Mouse (Mus musculus): Measurements from ENCODE around the gene Clk2.

The Clk2 gene

DNA sequence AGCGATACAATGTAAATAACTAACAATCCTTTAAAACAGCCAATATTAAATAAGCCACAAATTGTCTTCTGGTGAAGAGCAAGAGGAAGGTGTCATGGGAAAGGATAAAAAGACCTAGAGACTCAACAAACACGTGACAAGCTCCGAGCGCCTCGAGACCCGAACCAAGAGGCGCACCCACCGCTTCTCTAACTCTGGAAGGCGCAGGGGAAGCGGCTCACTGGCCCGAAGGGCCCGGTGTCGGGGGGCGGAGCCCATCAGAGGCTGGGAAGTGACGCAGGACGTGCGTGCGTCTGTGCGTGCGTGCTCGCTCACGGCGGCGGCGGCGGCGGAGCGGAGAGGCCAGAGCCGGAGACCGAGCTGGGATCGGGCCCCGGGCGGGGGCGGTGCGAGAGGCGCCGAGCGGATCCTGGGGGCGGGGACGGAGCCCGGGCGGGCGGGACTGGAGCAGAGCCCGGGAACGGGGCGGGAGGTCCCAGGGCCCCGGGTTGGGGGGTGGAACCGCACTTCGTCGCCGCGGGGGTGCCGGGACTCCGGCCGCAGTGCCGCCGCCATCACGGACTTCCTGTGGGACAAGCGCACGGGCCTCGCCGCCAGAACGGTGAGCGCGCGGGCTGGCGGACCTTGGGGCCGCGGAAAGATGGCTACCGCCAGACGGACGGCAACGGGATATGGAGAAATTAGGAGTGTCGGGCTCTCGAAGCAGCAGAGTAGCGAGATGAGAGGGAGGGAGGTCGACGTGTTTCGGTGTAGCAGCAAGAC is at the start of gene Clk2:
Clk2 (plus strand) TSS at position 290 of the 762 bp plus-strand sequence.
- DNase-seq (ENCODE audit: extremely low spot score, low read depth, low spot score), result no peak

DNA sequence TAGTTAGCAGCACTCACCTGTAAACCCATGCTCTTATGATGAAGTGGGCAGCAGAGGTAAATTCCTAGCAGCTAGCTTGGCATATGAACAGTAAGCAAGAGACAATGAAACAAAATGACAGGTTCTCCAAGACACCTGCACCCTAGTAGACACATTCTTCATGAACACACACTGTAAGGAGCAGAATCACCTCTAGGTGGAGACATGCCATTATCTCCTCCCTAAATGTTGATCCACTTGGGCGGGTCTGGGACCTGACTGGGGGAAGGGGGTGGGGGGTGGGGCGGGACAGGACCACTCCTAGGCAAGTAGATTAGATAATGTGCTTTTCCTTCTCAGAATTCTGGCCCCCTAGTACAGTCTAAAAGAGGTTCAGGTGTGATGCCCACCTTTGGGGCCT is 49.1 kb upstream of the Clk2 start:
- DNase-seq (ENCODE audit: extremely low spot score, low read depth, low spot score), result no peak

DNA sequence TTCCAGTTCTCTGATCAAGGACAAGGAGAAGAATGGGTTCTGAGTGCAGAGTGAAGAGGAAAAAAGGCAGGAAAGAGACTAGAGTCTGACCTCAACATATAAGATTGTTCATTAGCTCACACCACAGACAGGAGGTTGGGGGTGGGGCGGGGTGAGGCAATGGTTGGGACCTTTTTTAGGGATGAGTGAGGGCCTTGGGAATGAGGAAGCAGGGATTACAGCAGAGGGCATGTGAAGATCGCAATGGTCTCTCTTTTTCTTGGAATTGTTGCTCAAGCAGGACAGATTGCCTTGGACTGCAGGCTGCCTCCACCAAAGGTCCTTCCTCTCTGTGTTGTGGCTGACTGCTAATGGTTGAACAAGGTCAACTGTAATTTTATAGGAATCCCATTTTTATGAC is 41.3 kb upstream of the Clk2 start:
- DNase-seq (ENCODE audit: extremely low spot score, low read depth, low spot score), result no peak

DNA sequence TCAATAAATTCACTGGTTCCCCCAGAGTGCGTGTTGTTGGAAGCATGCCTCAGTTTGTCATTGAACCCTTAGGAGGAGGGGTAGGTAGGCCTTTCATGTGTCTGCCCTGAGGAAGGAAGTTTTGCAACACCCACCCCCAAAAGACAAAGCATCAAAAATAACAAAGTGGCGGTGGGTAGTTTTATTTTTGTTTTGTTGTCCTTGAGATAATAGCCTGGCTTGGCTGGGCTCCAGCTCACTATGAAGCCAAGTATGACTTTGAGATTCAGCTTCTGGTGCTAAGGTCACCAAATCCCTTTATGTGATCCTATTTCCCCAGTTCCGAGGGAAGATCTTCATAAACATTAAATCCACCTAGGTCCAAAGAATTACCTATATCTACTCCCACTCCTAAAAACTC is 40.4 kb upstream of the Clk2 start:
- DNase-seq (ENCODE audit: extremely low spot score, low read depth, low spot score), result no peak

DNA sequence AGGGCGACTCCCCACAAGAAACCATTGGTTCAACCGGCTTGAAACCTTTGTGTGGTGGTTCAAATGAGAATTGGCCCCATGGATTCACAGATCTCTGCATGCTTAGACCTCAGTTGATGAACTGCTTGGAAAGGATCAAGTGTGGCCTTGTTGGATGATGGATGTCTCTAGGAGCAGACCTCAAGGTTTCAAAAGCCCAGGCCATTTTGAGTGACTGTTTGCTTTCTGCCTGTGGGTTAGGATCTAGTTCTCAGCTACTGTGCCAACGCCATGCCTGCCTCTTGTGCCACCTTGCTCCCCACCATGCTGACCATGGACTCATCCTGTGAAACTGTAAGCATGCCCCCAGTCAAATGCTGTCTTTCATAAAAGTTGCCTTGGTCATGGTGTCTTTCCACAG is 38.6 kb upstream of the Clk2 start:
- no peak for DNase-seq (ENCODE audit: extremely low spot score, low read depth, low spot score)

DNA sequence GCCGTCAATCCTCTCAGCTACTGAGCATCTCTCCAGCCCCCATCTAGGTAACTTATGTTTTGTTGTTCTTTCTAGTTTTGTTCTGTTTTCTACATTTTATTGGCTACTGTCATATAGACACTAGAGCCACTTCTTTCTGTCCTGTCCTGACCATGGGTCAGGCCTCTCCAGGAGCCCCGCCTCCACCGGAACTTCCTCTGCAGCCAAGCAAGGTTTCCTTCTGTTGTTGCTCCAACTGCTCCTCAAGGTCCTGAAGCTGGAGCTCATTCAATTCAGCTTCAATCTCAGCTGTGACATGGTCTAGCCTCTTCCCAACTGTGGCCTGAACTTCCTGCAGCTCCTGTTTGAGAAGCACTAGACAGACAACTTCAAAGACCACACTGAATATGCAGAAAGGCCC is 34.7 kb upstream of the Clk2 start:
- DNase-seq (ENCODE audit: extremely low spot score, low read depth, low spot score), result no peak

DNA sequence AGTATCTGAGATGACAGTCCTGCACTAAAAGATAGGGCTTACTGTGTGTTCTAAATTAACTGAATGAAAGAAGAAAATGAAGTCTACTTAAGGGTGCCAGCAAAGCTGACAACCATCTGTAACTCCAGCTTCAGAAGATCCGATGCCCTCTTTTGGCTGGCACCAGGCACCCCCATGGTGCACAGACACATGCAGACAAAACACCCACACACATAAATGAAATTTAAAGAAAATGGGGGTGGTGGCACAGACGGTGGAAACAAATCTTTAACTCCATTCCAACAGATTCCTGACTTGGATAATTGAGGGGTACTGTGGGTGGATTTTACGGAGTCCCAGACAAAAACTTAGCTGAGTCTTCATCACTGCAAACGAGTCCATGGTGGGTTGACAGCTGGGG is 32.8 kb upstream of the Clk2 start:
- DNase-seq (ENCODE audit: extremely low spot score, low read depth, low spot score), result no peak

DNA sequence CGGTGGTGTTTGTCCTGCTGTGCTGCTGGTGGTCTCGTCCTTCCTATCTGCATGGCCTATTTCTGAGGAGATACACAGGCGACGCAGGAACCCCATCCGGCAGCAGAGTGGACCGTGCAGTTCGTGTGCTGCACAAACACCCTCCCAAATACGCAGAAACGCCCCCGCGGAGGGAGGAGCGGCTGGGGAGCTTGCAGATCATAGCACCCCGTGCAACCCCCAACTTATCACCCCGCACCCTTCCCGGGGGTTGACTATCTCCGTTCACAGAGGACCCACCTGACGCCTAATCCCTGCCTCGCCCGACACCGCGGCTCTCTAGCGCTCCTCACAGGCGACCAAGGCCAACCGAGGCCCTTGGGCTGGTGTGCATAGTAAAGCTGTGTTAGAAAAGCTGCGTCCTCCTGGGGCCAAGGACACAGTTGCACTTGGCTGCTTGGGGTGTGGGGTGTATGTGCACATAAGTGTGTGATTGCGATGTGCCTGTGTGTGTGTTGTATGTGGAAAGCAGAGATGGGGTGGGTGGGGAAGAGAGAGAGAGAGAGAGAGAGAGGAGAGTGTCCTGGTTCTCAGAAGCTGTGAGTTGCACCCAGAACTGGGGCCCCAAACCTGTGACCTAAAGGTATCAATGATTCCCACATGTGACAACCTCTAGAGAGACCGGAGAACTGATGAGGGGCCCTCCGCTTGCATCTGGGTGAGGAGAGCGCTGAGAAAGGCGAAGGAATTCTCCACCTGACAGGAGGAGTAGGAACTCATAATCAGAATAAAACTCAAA is 32.1 kb upstream of the Clk2 start:
- DNase-seq (ENCODE audit: extremely low spot score, low read depth, low spot score), result no peak

DNA sequence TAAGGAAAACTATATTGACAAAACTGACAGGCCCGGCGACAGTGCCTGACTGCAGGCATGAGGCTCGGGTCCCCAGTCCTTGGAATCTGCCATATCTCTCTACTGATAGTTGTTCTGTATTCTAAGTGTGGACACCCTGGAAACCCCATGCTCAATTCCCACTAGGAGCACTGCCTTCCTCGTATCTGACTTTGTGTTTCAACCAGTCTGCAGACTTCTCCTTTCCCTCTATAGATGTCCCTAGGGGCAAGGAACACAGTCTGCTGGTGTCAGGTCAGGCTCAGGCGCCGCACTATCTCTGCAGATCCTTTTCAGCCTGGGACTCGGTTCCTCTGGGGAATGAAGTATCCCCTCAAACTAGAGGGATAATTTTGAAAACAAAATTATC is 31.5 kb upstream of the Clk2 start:
- no peak for DNase-seq (ENCODE audit: extremely low spot score, low read depth, low spot score)

DNA sequence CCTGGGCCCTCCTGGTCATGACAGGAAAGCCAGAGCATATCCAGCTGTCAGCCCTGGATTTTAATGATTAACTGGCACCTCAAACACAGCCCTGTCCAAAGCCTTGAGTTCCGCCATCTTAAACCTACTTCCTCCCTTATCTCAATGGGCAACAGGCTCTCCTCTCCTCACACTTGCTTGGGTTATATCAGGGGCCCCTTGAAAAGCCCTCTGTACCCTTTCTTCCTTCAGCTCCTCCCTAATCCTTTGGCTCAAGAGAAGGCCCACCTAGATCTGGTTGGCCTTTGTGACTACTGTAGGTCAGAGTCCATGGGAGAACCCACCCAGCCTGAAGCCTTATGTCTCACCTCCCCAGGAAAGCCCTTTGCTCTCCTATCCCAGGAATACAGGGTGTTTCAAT is 30.8 kb upstream of the Clk2 start:
- no peak for DNase-seq (ENCODE audit: extremely low spot score, low read depth, low spot score)

DNA sequence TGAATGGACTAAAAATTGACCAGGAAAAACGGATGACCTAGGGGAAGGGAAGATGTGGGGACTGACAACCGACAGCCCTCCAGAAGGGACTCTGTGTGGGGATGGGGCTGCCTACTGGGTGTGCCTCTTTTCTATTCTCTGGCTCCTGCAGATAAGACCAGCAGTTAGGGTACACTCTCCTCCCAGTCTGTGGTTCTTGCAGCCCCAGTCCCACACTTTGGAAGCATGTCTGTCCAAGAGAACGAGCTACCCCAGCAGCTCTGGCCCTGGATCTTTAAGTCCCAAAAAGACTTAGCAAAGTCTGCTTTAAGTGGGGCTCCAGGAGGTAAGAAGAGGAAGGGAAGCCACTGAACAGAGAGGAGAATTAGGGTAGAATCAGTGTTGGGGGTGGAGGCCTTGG is 28.6 kb upstream of the Clk2 start, which contains the start of gene Pklr:
Pklr (plus strand) TSS at position 185 of the 400 bp plus-strand sequence.
- DNase-seq (ENCODE audit: extremely low spot score, low read depth, low spot score), result no peak

DNA sequence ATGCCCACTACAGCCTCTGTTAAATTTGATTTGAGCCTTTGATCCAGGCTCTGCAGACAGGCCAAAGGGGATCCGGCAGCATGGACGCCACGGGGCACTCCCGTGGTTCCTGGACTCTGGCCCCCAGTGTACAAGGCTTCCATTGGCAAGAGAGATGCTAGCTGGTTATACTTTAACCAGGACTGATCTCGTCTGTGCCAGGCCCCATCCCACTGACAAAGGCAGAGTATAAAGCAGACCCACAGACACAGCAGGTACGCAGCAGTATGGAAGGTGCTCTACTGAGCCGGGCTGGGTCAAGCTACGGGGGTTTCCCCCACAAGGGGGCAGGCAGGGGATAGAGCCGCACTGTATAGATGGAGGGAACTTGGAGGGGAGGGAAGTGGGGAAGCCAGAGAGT is 28.2 kb upstream of the Clk2 start:
- no peak for DNase-seq (ENCODE audit: extremely low spot score, low read depth, low spot score)

DNA sequence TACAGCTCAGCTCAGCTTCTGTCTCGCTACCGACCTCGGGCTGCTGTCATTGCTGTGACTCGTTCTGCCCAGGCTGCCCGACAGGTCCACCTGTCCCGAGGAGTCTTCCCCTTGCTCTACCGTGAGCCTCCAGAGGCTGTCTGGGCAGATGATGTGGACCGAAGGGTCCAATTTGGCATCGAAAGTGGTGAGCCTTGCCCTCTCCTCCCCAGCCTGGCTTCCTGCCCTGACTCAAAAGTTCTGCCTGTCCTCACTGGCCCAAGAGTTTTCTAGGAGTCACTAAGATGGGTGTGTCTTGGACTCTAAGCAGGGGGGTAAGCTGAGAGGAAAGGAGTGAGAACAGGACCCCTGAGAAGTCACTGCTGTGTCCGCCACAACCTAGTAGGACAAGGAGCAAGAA is 19.8 kb upstream of the Clk2 start:
- DNase-seq (ENCODE audit: extremely low spot score, low read depth, low spot score), result no peak

DNA sequence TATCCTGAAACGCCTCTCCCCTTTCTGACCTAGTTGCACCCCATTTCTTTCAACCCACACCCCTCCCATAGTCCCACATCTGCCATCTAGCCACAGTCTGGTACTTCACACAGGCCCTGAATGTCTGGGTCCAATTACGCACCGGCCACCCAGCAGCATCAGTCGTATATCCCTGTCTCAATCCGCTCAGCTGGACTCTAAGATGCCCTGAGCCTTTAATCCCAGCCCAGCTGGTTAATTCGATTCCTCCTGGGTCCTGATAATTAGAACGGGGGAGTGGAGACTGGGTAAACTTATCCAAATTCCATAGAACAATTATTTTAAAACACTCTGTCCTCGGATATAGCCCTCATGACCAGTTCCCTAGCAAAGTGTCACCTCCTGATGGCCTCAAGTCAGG is 19.0 kb upstream of the Clk2 start:
- no peak for DNase-seq (ENCODE audit: extremely low spot score, low read depth, low spot score)

DNA sequence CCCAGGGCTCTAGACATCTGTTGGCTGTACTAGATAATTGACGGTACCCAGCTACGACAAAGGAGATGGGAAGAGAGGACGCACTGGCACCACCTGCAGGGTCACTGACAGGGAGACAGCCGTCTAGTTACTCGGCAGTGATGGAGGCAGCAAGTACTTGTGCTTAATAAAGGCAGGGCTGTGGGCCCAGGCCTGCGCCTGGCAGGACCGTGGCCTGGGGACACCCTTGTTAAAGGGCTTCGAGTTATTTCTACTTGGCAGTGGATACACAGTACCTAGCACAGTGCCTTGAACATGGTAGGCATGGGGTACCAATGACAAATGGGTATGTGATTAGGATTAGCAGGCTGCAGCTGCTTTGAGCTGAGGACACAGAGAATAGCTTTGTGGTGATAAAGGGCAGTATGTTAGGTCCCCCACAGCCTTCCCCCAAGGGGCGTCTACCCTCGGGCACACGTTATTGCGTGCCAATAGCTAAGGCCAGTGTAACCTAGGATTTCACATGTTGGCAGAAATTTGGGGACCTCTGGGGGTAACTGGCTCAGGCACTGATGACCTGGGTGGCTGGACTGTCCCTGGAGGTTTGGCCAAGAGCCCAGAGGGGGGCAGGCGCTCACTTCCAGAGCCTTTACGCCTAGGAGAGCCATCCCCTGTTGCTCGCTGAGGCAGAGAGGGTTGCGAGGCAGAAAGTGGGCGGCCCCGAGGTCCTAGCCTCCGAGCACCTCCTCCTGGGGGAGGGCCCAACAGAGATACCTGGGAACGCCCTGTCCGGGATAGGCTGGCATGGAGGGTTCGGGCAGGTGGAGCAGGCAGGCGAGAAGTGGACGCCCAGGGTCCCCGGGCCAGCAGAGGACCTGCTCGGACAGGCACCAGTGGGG is 17.3 kb upstream of the Clk2 start:
- no peak for DNase-seq (ENCODE audit: extremely low spot score, low read depth, low spot score)

DNA sequence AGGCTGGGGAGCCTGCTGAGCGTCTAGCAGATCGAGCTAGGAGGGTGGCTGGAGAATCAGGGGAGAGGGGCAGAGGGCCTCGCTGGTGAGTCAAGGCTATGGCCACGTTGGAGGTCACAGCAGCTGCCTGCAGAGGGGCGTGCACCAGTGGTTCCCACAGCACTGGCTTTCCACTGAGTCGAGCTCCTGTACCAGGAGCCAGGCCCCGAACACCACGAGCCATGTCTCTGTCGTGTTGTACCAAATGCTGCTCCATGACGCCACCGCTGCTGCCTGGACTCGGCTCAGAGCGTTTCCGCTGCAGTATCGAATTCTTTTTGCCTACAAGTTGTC is 16.6 kb upstream of the Clk2 start:
- no peak for DNase-seq (ENCODE audit: extremely low spot score, low read depth, low spot score)

DNA sequence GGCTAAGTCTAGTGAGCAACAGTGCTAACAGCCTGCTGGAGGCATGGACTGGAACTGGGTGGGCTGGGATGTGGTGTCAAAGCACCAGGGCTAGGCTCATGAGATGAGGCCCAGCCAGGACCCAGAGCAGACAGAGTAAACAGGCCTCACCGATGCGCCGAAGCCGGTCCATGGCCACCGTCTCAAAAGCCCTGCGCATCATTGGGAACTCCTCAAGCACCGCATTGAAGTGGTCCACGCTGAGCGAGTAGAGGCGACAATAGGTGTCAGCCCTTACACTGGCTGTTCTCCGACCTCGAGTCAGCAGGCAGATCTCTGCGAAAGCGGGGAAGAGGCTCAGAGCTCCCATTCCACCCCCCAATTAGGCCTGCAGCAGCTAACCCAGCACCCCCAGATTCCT is 16.0 kb upstream of the Clk2 start:
- no peak for DNase-seq (ENCODE audit: extremely low spot score, low read depth, low spot score)

DNA sequence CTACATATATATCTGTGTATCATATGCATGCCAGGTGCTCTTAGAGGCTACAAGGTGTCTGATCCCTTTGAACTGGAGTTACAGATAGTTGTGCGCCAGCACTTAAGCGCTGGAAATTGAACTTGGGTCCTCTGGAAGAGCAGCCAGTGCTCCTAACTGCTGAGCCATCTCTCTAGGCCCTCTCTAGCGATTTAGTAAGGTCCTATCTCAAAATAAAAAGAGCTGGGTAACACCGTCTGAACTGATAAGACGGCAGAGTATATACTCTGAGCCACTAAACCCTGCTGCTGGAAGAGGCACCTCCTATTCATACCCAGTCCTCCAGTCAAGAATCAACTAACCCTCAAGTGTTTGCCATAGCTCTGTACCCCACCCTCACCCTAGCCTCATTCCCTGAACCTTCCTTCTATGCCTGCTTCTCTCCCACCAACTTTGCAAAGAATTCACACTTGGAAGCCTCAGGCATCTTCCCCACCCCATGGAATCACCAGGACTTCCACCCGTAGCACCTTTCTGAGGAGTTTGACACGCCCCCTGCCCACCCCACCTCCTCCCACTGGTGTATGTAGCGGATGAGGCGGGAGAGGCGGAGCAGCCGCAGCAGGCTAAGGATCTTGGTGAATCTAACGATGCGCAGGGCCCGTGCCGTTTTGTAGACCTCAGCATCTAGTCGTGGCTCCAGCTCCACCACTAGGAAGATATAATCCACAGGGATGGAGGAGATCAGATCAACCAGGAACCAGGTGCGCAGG is 12.3 kb upstream of the Clk2 start:
- DNase-seq (ENCODE audit: extremely low spot score, low read depth, low spot score), result no peak

DNA sequence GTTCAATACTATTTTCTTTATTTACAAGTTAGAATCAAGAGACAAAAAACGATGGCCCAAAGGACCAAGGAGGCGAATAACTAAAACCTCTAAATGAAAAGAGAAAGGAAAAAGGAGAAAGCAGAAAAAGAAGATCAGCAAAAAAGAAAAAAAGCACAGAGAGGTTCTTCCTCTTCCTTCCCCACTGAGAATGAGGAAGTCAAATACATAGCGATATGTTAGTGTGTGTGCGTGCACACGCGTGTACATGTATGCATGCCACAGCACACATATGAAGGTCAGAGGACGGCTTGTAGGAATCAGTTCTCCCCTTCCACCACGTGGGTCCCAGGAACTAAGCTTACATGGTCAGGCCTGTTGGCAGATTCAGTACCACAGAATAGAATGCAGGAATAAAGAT is 7.6 kb upstream of the Clk2 start:
- DNase-seq (ENCODE audit: extremely low spot score, low read depth, low spot score), result no peak

DNA sequence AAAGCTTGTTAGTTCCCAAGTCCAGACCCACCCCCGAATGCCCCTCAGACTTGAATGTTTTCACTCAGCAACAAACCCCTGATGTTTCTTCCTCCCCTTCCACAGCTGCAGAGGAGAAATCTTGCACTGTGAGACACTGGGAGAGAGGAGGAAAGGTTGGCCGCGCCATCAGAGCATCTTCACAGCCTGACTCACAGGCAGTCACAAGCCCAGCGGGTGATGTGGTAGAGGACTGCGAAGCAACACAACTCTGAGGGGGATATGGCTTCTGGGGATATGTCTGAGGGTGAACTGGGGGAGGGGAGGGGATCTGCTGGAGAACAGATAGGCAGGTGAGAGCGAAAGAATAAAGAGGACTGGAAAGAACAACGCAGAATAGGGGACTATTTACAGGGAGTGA is 5.9 kb upstream of the Clk2 start:
- no peak for DNase-seq (ENCODE audit: extremely low spot score, low read depth, low spot score)

DNA sequence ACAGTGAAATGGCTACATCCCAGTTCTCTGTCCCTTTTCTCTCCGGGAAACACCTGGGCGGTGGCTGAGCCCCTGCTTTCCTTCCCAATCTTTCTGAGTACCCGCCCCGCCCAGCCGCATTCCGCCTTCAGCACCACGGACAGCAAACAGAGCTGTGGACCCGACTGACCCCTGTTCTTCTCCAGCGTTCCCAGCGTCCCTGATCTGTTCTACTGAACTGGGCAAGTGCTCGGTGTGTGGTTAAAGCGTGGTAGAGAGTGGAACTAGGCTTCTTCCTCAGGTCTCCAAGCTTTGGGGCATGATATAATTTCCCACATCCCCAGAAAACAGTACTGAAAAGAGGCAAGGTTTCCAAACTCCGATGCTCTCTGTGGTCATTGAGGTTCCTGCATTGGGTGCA is 5.4 kb upstream of the Clk2 start:
- no peak for DNase-seq (ENCODE audit: extremely low spot score, low read depth, low spot score)
